ENCODE assay signal across 7 mouse cellular contexts in the genomic region with DNA sequence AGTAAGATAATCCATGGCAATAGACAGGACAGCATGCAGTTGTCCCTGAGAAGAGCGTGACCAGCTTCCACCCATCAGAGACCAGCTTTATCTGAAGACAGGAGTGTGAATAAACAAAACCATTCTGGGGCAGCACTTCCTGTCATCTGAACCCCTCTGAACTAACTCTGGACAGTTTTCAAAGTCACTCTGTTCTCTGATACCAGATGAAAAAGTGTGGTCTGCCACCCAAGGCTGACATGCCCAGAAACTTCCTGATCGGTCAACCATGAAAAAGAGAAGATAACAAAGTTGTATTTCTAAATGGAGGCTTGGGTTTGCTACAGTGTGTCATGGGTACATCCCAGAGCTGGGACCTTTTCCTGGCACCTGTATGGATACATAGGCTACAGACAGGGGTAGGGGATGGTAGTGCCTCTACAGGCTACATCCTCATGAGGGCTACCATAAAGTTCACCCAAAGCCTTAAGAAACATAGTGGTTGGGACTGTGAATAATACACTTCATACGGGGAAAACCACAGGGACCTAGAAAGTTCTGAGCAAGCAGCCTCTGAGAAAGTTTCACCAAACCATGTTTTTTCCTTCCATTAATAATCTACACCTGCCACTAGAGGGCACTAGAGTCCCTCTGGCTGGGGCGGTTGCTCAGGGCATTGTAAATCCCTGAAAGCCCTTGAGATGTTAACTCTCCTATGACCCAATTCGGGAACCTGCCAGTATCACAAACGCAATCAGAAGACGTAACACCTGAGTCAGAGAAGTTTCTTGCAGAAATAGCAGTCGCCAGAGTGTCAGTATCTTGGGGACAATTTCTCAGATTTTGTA. TPM values are rescaled to one million over a fixed set of nuclear protein-coding genes. Genes with fewer than 3 reads are reported as not detected.
DNase-seq lines count a peak whose midpoint lies in the region; TF ChIP-seq lines count a peak whose summit lies in the region.

No protein-coding gene starts in this region.

- H3K4me3 ChIP-seq in left cerebral cortex, adult 2 months, result no peak overlapping the region
- no peak overlapping the region for H3K4me3 ChIP-seq in embryonic fibroblast, embryonic 13.5 days (ENCODE audit: insufficient read depth, low read length)

- H3K4me1 ChIP-seq in embryonic fibroblast, embryonic 13.5 days (ENCODE audit: control insufficient read depth, insufficient read depth, low read length), result no peaks in the 10 kb centered on the region

- intact Hi-C loops in left cerebral cortex, adult 2 months (cut with DNase I), result no loop called here
- intact Hi-C loops in left cerebral cortex, postnatal 14 days (cut with DNase I), result no loop called here
- intact Hi-C loops in left cerebral cortex, postnatal 10 days (cut with DNase I), result no loop called here
- intact Hi-C loops in left cerebral cortex, postnatal 4 days (cut with DNase I), result no loop called here

- no peak for TF ChIP-seq POLR2A in embryonic fibroblast, embryonic 13.5 days (IDR thresholded peaks at IDR 0.05; ENCODE audit: low read depth, low read length)

- no peak for DNase-seq in left cerebral cortex, adult 2 months (ENCODE audit: extremely low spot score in 1 of 2, low spot score in 2 of 2)
- no peak for DNase-seq in left cerebral cortex, postnatal 14 days (ENCODE audit: low spot score in 2 of 2)
- peak; percentile 6 for DNase-seq in T-cell, adult 2 months (ENCODE audit: low spot score)
- DNase-seq in natural killer cell, adult 2 months (ENCODE audit: low spot score in 2 of 2), result peak; percentile 29 to 34
- no peak for DNase-seq in left cerebral cortex, postnatal 10 days (ENCODE audit: extremely low spot score in 1 of 2, low spot score in 2 of 2)
- DNase-seq in left cerebral cortex, postnatal 4 days, result no peak

- H3K27ac ChIP-seq in left cerebral cortex, adult 2 months, result no peak overlapping the region
- H3K27ac ChIP-seq in embryonic fibroblast, embryonic 13.5 days (ENCODE audit: insufficient read depth, low read length), result no peak overlapping the region

- TF ChIP-seq CTCF in left cerebral cortex, adult 2 months (IDR thresholded peaks at IDR 0.05), result peak; percentile 67
- 0 out of 2 replicates have a peak, but pooled peaks have one; percentile 9 for TF ChIP-seq CTCF in embryonic fibroblast, embryonic 13.5 days (IDR thresholded peaks at IDR 0.05; ENCODE audit: borderline replicate concordance, insufficient read depth, low read length)

RNA-seq across cellular contexts. Expression of gene Pitrm1, which starts 32.7 kb away (rescaled TPM):
- 10 to 100 TPM; 54.3 to 56.7 TPM for total RNA-seq in left cerebral cortex, adult 2 months (2021)
- total RNA-seq in left cerebral cortex, postnatal 14 days (2021), result 10 to 100 TPM; 59.9 to 66.8 TPM
- 102 and 105 TPM in 2 replicates for polyA plus RNA-seq in embryonic fibroblast, embryonic 13.5 days (2011; ENCODE audit: insufficient read length, low read depth, missing spikeins)
- 10 to 100 TPM; 61.1 to 61.2 TPM for total RNA-seq in left cerebral cortex, postnatal 10 days (2021)
- total RNA-seq in left cerebral cortex, postnatal 4 days (2021), result 10 to 100 TPM; 63.5 to 63.6 TPM

Comparison
In these comparisons a context has a peak if more than half of its experiments do, and no peak if none do; other contexts are left out.
1. DNase-seq: peak in T-cell, adult 2 months (single experiment) and natural killer cell, adult 2 months (2 of 2); none in left cerebral cortex, adult 2 months (0 of 2), left cerebral cortex, postnatal 14 days (0 of 2), left cerebral cortex, postnatal 10 days (0 of 2) and left cerebral cortex, postnatal 4 days (single experiment).